Mouse (Mus musculus) erythroblast, embryonic 14.5 days (primary cell): ENCODE measurements around the gene Serping1. TPM values are rescaled to one million over a fixed set of nuclear protein-coding genes. Genes with fewer than 3 reads are reported as not detected.
A peak's percentile ranks its signal among the peaks of the same experiment; 100 is the strongest.

Experiments
- H3K27me3 ChIP-seq: 2 replicates; pipeline ENCODE4 v1.6.1; 2012; ENCODE audit warnings: inconsistent platforms; ENCODE audit not compliant: control insufficient read depth
- H3K36me3 ChIP-seq: 2 replicates; pipeline ENCODE4 v1.6.1; 2012; ENCODE audit warnings: mild to moderate bottlenecking, inconsistent platforms; ENCODE audit not compliant: control insufficient read depth
- H3K4me1 ChIP-seq: 2 replicates; pipeline ENCODE4 v1.6.1; 2012; ENCODE audit warnings: inconsistent platforms; ENCODE audit not compliant: control insufficient read depth
- H3K4me3 ChIP-seq: replicated peaks from 2 replicates; pipeline ENCODE3; 2012; ENCODE audit warnings: moderate library complexity, mild to moderate bottlenecking, inconsistent platforms
- H3K9me3 ChIP-seq: 2 replicates; pipeline ENCODE4 v1.6.1; 2012; ENCODE audit warnings: low read length, inconsistent platforms, mixed read lengths; ENCODE audit not compliant: control insufficient read depth
- GATA1 ChIP-seq: IDR thresholded peaks from 2 replicates; pipeline ENCODE4 v1.6.1; 2012; ENCODE audit warnings: low read length, inconsistent platforms, mixed read lengths
- TAL1 ChIP-seq: IDR thresholded peaks from 3 replicates; pipeline ENCODE4 v1.6.1; 2012; ENCODE audit warnings: low read length, inconsistent platforms, mixed read lengths
- polyA plus RNA-seq: library from polyadenylated mRNA; stranded (reverse); fragments of >175 nt; gene quantifications from 2 replicates; pipeline ENCODE4 v1.2.3, GENCODE M21; 2012

Gene Serping1
- polyA plus RNA-seq, 1 experiment, result not detected

- H3K9me3 ChIP-seq, result no peaks in the 10 kb centered on the region
- TF ChIP-seq TAL1 (no peak), GATA1 (no peak)
- H3K4me1 ChIP-seq, result peaks cover 61% of the 10 kb centered on the region
- H3K36me3 ChIP-seq, result peaks cover 43% of the 10 kb centered on the region
- H3K27me3 ChIP-seq, result no peaks in the 10 kb centered on the region
- peak overlapping the region; percentile 99 for H3K4me3 ChIP-seq
These were observed 59.5 kb downstream of the Serping1 start for GRCm38 (mm10) chr2:84715562-84716361.

Other genes with a start within 250 kb of the Serping1 start
- gene Ctnnd1, start 124.7 kb downstream of the Serping1 start, polyA plus RNA-seq, result 0.23 and 0.29 TPM in 2 replicates
- gene Btbd18, start 116.4 kb downstream of the Serping1 start, polyA plus RNA-seq, result not detected in 2 replicates
- gene Selenoh, start 104.7 kb downstream of the Serping1 start, polyA plus RNA-seq, result 19.5 and 22.6 TPM in 2 replicates
- gene Gm28635, start 97.4 kb downstream of the Serping1 start, polyA plus RNA-seq, result not detected in 2 replicates
- 3.0 and 3.1 TPM in 2 replicates for gene Med19, start 97.0 kb downstream of the Serping1 start, polyA plus RNA-seq
- 0.56 and 0.83 TPM in 2 replicates for gene Tmx2, start 96.3 kb downstream of the Serping1 start, polyA plus RNA-seq
- gene Zdhhc5, start 60.3 kb downstream of the Serping1 start, polyA plus RNA-seq, result 5.5 and 5.9 TPM in 2 replicates
- 0.18 and 0.22 TPM in 2 replicates for gene Clp1, start 48.1 kb downstream of the Serping1 start, polyA plus RNA-seq
- 145 and 156 TPM in 2 replicates for gene Ypel4, start 41.4 kb downstream of the Serping1 start, polyA plus RNA-seq
- gene Gm19426, start 31.8 kb downstream of the Serping1 start, polyA plus RNA-seq, result 0.10 and 0.76 TPM in 2 replicates
- 9.9 and 22.9 TPM in 2 replicates for gene Ube2l6, start 23.4 kb upstream of the Serping1 start, polyA plus RNA-seq
- 0.08 and 0.09 TPM in 2 replicates for gene Smtnl1, start 47.2 kb upstream of the Serping1 start, polyA plus RNA-seq
- gene Timm10, start 51.6 kb upstream of the Serping1 start, polyA plus RNA-seq, result 0.90 and 0.99 TPM in 2 replicates
- gene Slc43a1, start 63.4 kb upstream of the Serping1 start, polyA plus RNA-seq, result 20.3 and 29.2 TPM in 2 replicates
- not detected in 2 replicates for gene Rtn4rl2, start 111.3 kb upstream of the Serping1 start, polyA plus RNA-seq
- 7.1 and 8.4 TPM in 2 replicates for gene Slc43a3, start 161.1 kb upstream of the Serping1 start, polyA plus RNA-seq
- gene Prg2, start 205.0 kb upstream of the Serping1 start, polyA plus RNA-seq, result 0.11 TPM in 1 of 2 replicates, not detected in the other
- gene Prg3, start 212.8 kb upstream of the Serping1 start, polyA plus RNA-seq, result 0.04 TPM in 1 of 2 replicates, not detected in the other